Mouse (Mus musculus): ENCODE results near the gene Igfbpl1. TPM values are rescaled to one million over a fixed set of nuclear protein-coding genes. Genes with fewer than 3 reads are reported as not detected.

Igfbpl1 gene
- polyA plus RNA-seq (2016; fragmentation: Nextera tagmentation; extraction: Ambion mirVana) = 63.3 and 69.5 TPM in 2 replicates

GRCm38 (mm10) chr4:45826275-45827040, at the start of gene Igfbpl1:
TSS of gene Igfbpl1 (minus strand) at chr4:45826923.
- under 1% methylated on average over 90 of the region's 91 CpGs for WGBS
- Histone ChIP-seq H3K36me3 (no peaks in the 10 kb centered on the region), H3K9ac (replicated peaks) (peak within 1 kb of the TSS; percentile 84), H3K27me3 (peaks cover 56% of the 10 kb centered on the region), H3K27ac (replicated peaks) (peak within 1 kb of the TSS; percentile 97), H3K4me2 (replicated peaks) (peak within 1 kb of the TSS; percentile 68), H3K4me3 (peak within 1 kb of the TSS; percentile 66), H3K9me3 (no peaks in the 10 kb centered on the region), H3K4me1 (peaks cover 81% of the 10 kb centered on the region)
- ATAC-seq (ENCODE audit: low FRiP score, low read depth) = peak; percentile 29; the same call in 1 of the 2 replicates

- Histone ChIP-seq H3K4me2 (replicated peaks) (no peak overlapping the region), H3K27ac (replicated peaks) (no peak overlapping the region), H3K4me1 (peaks cover 6% of the 10 kb centered on the region; the same call in 1 of the 2 replicates), H3K4me3 (no peak overlapping the region), H3K36me3 (no peaks in the 10 kb centered on the region), H3K27me3 (peaks cover 9% of the 10 kb centered on the region), H3K9ac (replicated peaks) (no peak overlapping the region), H3K9me3 (peaks cover 6% of the 10 kb centered on the region; the same call in 1 of the 2 replicates)
- WGBS = no CpG with 5 or more reads among the region's 2 CpGs
- no peak for ATAC-seq (ENCODE audit: low FRiP score, low read depth)
Measured at GRCm38 (mm10) chr4:45872147-45872546, 45.4 kb upstream of the Igfbpl1 start.

DNA sequence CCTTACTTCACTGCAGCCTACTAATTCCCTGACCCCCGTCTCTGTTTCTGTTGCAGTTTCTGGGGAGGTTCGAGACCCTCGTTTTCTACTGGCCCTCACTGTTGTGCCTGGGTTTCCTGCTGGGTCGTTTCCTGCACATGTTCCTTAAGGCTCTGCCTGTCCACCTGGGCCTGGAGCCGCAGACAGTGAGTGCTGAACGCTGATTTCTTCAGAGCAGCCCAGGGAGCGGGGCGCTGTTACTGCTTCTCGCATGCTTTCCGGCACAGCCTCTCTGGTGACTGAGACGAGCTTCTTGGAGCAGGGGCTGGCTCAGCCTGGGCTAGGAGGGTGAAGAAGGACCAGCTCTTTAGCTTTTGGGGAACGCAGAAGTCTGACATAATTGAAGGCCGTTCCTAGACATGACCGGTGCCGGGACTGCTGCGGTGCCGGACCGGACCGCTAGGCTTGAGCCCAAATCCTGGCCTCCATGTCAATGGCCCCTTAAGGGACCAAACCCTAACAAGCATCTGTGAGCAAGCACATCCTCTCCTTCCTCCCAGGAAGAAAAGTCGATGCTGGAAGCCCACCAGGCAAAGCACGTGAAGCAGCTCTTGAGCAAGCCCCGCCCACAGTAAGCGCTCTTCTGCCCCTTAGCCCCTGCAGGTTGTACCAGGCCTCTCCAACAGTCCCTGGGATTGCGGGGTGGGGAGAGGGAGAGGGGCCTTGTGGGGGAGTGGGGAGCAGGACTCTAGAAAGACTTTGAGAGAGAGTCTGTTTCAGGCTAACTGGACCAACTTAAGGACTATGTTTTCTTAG, 42.5 kb upstream of the Igfbpl1 start:
- Histone ChIP-seq H3K4me2 (replicated peaks) (peak overlapping the region; percentile 29), H3K4me3 (peak overlapping the region; percentile 3; the same call in 1 of the 2 replicates), H3K9ac (replicated peaks) (no peak overlapping the region), H3K27me3 (peaks cover 9% of the 10 kb centered on the region), H3K9me3 (no peaks in the 10 kb centered on the region), H3K36me3 (no peaks in the 10 kb centered on the region), H3K4me1 (peaks cover 6% of the 10 kb centered on the region; the same call in 1 of the 2 replicates), H3K27ac (replicated peaks) (no peak overlapping the region)
- no peak for ATAC-seq (ENCODE audit: low FRiP score, low read depth)
- 20% methylated on average over 24 of the region's 24 CpGs for WGBS

DNA sequence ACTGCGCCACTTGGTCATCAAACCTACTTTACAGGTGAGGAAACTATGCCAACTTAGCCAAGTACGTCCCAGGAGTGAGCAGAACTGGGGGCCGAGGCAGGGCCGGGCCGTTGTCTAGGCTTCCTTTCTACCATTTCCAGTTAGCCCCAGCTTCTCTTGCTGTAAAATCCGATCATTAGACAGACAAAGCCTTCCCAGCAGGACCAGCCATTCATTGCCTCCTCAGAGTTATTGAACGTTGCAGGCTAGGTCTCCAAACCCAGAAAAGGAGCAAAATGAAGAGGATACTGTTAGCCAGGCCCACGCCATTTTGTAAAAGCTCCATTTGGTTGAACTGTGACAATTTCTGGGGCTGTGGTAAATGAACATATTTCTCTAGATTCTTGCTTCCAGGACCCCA, 40.7 kb upstream of the Igfbpl1 start:
- H3K27ac ChIP-seq (replicated peaks) = no peak overlapping the region
- H3K36me3 ChIP-seq = no peaks in the 10 kb centered on the region
- H3K4me2 ChIP-seq (replicated peaks) = no peak overlapping the region
- 61% methylated on average over 8 of the region's 8 CpGs for WGBS
- peaks cover 9% of the 10 kb centered on the region; the same call in 1 of the 2 replicates for H3K27me3 ChIP-seq
- H3K9me3 ChIP-seq = no peaks in the 10 kb centered on the region
- no peak overlapping the region for H3K4me3 ChIP-seq
- peaks cover 6% of the 10 kb centered on the region; the same call in 1 of the 2 replicates for H3K4me1 ChIP-seq
- no peak for ATAC-seq (ENCODE audit: low FRiP score, low read depth)
- no peak overlapping the region for H3K9ac ChIP-seq (replicated peaks)

- no peaks in the 10 kb centered on the region for H3K36me3 ChIP-seq
- H3K9me3 ChIP-seq = no peaks in the 10 kb centered on the region
- H3K4me1 ChIP-seq = no peaks in the 10 kb centered on the region
- ATAC-seq (ENCODE audit: low FRiP score, low read depth) = no peak
- H3K9ac ChIP-seq (replicated peaks) = no peak overlapping the region
- WGBS = 57% methylated on average over 5 of the region's 5 CpGs
- H3K4me3 ChIP-seq = no peak overlapping the region
- no peak overlapping the region for H3K4me2 ChIP-seq (replicated peaks)
- no peak overlapping the region for H3K27ac ChIP-seq (replicated peaks)
- H3K27me3 ChIP-seq = peaks cover 2% of the 10 kb centered on the region
Measured at GRCm38 (mm10) chr4:45861160-45861559, 34.4 kb upstream of the Igfbpl1 start.

- Histone ChIP-seq H3K36me3 (no peaks in the 10 kb centered on the region), H3K9ac (replicated peaks) (no peak overlapping the region), H3K27me3 (peaks cover 23% of the 10 kb centered on the region), H3K4me3 (no peak overlapping the region), H3K27ac (replicated peaks) (no peak overlapping the region), H3K4me1 (peaks cover 6% of the 10 kb centered on the region; the same call in 1 of the 2 replicates), H3K9me3 (no peaks in the 10 kb centered on the region), H3K4me2 (replicated peaks) (no peak overlapping the region)
- no peak for ATAC-seq (ENCODE audit: low FRiP score, low read depth)
- 49% methylated on average over 19 of the region's 19 CpGs for WGBS
Measured at GRCm38 (mm10) chr4:45855803-45856424, 29.2 kb upstream of the Igfbpl1 start.

DNA sequence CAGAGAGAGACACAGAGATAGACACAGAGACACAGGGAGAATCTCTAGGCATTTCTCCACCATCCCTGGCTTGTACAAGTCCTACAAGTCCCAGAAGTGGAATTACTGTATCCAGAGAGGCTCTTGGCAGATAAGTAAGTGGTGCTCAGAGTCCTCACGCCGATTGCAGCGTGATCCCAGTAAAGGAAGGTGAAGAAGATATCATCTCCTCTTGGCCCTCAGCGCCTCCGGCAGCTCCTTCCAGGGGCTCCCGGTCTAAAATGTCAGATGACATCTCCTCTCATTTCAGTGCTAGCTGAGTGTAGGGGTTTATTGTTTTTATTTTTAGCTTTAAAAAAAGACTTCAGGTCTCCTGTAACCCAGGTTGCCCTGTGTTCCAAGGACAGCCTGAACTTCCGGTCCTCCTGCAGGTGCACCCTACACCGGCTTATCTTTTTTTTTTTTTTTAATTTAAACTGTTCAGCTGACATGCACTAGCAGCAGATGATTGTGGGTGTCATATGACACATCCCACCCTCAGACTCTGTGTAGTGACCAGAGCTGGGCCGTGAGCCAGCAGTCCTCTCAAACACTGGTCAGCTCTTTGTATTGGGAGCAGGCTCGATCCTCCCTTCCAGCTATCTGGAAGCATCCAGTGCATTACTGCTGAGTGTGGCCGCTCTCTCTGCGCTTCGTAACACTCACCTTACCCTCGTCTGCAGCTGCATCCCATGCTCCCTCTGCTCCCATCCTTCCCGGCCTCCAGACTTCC, 26.9 kb upstream of the Igfbpl1 start:
- WGBS = 88% methylated on average over 15 of the region's 15 CpGs
- Histone ChIP-seq H3K9ac (replicated peaks) (no peak overlapping the region), H3K36me3 (no peaks in the 10 kb centered on the region), H3K9me3 (no peaks in the 10 kb centered on the region), H3K27me3 (peaks cover 36% of the 10 kb centered on the region; the same call in 1 of the 2 replicates), H3K4me3 (no peak overlapping the region), H3K4me1 (peaks cover 10% of the 10 kb centered on the region), H3K27ac (replicated peaks) (no peak overlapping the region), H3K4me2 (replicated peaks) (no peak overlapping the region)
- ATAC-seq (ENCODE audit: low FRiP score, low read depth) = no peak

- H3K27me3 ChIP-seq = peaks cover 43% of the 10 kb centered on the region; the same call in 1 of the 2 replicates
- peaks cover 10% of the 10 kb centered on the region for H3K4me1 ChIP-seq
- 40% methylated on average over 3 of the region's 3 CpGs for WGBS
- H3K27ac ChIP-seq (replicated peaks) = no peak overlapping the region
- no peaks in the 10 kb centered on the region for H3K9me3 ChIP-seq
- no peak overlapping the region for H3K9ac ChIP-seq (replicated peaks)
- no peaks in the 10 kb centered on the region for H3K36me3 ChIP-seq
- H3K4me3 ChIP-seq = no peak overlapping the region
- no peak overlapping the region for H3K4me2 ChIP-seq (replicated peaks)
- ATAC-seq (ENCODE audit: low FRiP score, low read depth) = no peak
Measured at GRCm38 (mm10) chr4:45851640-45852051, 24.9 kb upstream of the Igfbpl1 start.

DNA sequence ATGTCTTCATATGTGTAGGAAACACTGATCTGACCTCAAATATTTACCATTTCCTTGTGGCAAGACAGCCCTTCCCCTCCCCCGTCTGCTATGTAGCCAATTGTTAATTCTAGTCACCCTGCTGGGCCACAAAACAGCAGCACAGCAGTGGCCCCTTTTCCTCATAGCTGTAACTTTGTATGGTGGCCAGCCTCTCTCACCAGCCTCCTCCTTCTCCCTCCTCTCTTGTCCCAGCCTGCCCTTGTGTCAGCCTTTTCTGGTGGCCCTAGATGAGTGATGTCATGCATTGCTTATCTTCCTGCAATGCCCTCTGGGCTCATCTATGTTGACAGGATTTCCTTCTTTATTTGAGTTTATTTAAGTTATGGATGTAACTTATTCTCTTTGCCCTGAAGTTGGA, 22.7 kb upstream of the Igfbpl1 start:
- ATAC-seq (ENCODE audit: low FRiP score, low read depth) = no peak
- Histone ChIP-seq H3K4me3 (no peak overlapping the region), H3K27ac (replicated peaks) (no peak overlapping the region), H3K4me2 (replicated peaks) (no peak overlapping the region), H3K36me3 (no peaks in the 10 kb centered on the region), H3K9me3 (no peaks in the 10 kb centered on the region), H3K27me3 (peaks cover 39% of the 10 kb centered on the region; the same call in 1 of the 2 replicates), H3K9ac (replicated peaks) (no peak overlapping the region), H3K4me1 (peaks cover 15% of the 10 kb centered on the region)
- WGBS = 15% methylated on average over 1 of the region's 1 CpGs

DNA sequence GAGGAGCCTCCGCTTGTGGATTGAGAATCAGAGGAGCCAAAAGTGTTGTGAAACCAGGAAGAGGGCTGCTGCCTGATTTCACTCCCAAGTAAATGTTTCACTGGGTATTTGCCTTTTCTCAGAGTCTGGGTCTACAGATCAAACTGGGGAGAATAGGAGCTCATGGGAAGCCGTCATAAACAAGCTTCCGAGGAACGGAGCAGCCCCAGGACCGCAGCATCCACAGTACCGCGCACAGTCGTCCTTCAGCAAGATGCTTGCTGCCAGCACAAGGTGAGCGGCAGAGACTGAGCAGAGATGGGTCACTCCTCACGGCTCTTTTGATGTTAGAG, 22.1 kb upstream of the Igfbpl1 start:
- WGBS = 42% methylated on average over 10 of the region's 10 CpGs

DNA sequence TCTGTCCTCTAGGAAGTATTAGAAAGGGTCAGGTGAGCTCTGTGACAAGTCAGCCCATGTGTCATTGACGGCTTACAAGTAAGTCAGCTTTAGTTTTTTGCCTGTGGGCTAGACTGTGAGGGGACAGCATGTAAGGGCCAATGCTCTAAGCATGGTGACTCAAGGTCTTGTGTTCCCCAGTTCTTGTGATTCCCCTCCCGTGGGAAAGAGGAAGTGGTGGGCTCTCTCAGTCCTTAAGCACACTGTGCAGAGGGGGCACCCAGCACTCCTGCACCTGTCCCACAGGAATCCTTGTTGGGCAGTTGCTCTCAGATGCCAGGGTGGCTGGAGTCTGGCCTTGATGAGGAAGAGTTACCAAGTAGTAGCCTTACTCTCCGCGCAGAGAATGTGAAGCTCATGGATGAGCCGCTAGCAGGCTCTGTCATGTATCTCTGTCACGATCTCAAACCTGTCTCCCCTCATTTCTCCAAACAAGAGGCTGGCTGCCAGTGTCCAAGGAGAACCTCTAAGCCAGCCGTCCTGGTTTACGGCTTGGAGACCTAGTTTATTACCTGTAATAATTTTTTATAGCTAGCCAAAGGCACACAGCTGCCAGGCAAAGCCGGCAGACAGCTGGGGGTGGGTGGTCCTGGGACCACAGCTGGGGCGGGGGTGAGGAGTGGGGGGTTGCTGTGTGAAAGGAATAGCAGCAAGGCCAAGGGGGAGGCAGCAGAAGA, 21.5 kb upstream of the Igfbpl1 start, which contains the start of gene Stra6l:
TSS of gene Stra6l (plus strand) at position 556 of the 716 bp plus-strand sequence.
- H3K4me2 ChIP-seq (replicated peaks) = no peak within 1 kb of the TSS
- peaks cover 31% of the 10 kb centered on the region; the same call in 1 of the 2 replicates for H3K27me3 ChIP-seq
- H3K27ac ChIP-seq (replicated peaks) = no peak within 1 kb of the TSS
- no peak within 1 kb of the TSS for H3K9ac ChIP-seq (replicated peaks)
- 78% methylated on average over 10 of the region's 10 CpGs for WGBS
- H3K9me3 ChIP-seq = no peaks in the 10 kb centered on the region
- peaks cover 15% of the 10 kb centered on the region for H3K4me1 ChIP-seq
- no peaks in the 10 kb centered on the region for H3K36me3 ChIP-seq
- no peak for ATAC-seq (ENCODE audit: low FRiP score, low read depth)
- no peak within 1 kb of the TSS for H3K4me3 ChIP-seq

More for the DNA sequence above, 22.1 kb upstream of the Igfbpl1 start:
- Histone ChIP-seq H3K4me3 (no peak overlapping the region), H3K36me3 (no peaks in the 10 kb centered on the region), H3K9ac (replicated peaks) (no peak overlapping the region), H3K27me3 (peaks cover 36% of the 10 kb centered on the region; the same call in 1 of the 2 replicates), H3K27ac (replicated peaks) (no peak overlapping the region), H3K9me3 (no peaks in the 10 kb centered on the region), H3K4me1 (peaks cover 15% of the 10 kb centered on the region), H3K4me2 (replicated peaks) (no peak overlapping the region)
- ATAC-seq (ENCODE audit: low FRiP score, low read depth) = no peak

Data from midbrain, embryonic 12.5 days (tissue).